Mouse (Mus musculus) megakaryocyte, embryonic 14.5 days (primary cell): ENCODE measurements around the gene Avp. TPM values are rescaled to one million over a fixed set of nuclear protein-coding genes. Genes with fewer than 3 reads are reported as not detected.
A peak's percentile ranks its signal among the peaks of the same experiment; 100 is the strongest.
"Not testable (repeated sequence)": the region's sequence is repeated elsewhere in the genome, so short reads cannot be mapped to it uniquely, and the experiment has no call there.

Source experiments
- H3K27me3 ChIP-seq: replicated peaks from 2 replicates; pipeline ENCODE3; 2012; ENCODE audit warnings: inconsistent platforms
- H3K36me3 ChIP-seq: replicated peaks from 2 replicates; pipeline ENCODE3; 2012; ENCODE audit warnings: low read length, inconsistent platforms, mixed read lengths
- H3K4me1 ChIP-seq: 2 replicates; pipeline ENCODE4 v1.6.1; 2012; ENCODE audit warnings: inconsistent platforms
- H3K4me3 ChIP-seq: replicated peaks from 2 replicates; pipeline ENCODE3; 2012; ENCODE audit warnings: moderate library complexity, mild to moderate bottlenecking, inconsistent platforms
- H3K9me3 ChIP-seq: 2 replicates; pipeline ENCODE4 v1.6.1; 2012; ENCODE audit warnings: inconsistent platforms
- FLI1 ChIP-seq: IDR thresholded peaks from 2 replicates; pipeline ENCODE4 v1.6.1; 2012; ENCODE audit warnings: low read length, inconsistent platforms, mixed read lengths
- GATA1 ChIP-seq: IDR thresholded peaks from 3 replicates; pipeline ENCODE4 v1.6.1; 2012; ENCODE audit warnings: mixed read lengths, low read length, inconsistent platforms, borderline replicate concordance
- polyA plus RNA-seq: library from polyadenylated mRNA; stranded (reverse); fragments of >175 nt; gene quantifications from 2 replicates; pipeline ENCODE4 v1.2.3, GENCODE M21; 2012; ENCODE audit warnings: low replicate concordance; ENCODE audit not compliant: insufficient read depth

Avp gene
- polyA plus RNA-seq, 1 experiment, result not detected

DNA sequence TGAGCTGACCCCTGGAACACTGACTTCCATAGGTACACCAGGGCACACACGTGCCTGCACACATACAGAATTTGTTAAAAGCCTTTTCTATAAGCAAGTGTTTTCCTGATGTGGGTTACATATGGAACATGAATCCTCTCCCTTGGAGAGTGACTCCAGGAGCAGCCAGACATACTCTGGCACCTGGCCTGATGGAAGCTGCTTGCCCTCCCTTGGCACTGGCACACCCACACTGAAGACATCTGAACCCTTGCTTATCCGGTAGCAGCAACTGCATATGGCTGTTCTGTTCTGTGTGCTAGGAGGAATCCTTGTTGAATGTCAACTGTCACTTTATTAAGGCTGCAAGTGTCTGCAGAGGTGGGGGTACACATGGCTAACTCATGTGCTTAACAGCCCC lies 8.7 kb upstream of the Avp start:
- Histone ChIP-seq H3K27me3 (peaks cover under 1% of the 10 kb centered on the region), H3K4me1 (peaks cover 30% of the 10 kb centered on the region), H3K9me3 (no peaks in the 10 kb centered on the region), H3K4me3 (no peak overlapping the region), H3K36me3 (peaks cover 57% of the 10 kb centered on the region)
- TF ChIP-seq GATA1 (no peak), FLI1 (no peak)

DNA sequence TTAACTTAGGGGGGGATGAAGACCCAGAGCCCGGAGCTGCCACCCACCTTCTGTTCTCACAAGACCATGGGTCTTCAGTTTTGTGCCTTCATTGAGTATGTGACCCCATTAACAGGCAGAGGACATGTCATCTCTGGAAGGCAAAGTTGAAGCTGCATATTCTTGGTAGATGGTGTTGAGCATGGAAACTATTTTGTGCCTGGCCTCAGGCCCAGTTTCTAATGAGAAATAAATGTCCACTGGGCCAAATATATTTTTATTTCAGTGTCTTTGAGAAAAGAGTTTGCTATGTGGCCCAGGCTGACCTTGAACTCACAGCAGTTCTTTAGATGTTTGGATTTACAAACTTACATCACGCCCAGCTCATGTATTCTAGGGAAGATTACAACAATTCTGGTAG lies 7.4 kb upstream of the Avp start:
- no peak overlapping the region for H3K4me3 ChIP-seq
- peaks cover 45% of the 10 kb centered on the region for H3K36me3 ChIP-seq
- peaks cover 38% of the 10 kb centered on the region for H3K4me1 ChIP-seq
- no peaks in the 10 kb centered on the region for H3K9me3 ChIP-seq
- peaks cover 6% of the 10 kb centered on the region for H3K27me3 ChIP-seq
- TF ChIP-seq FLI1 (no peak), GATA1 (no peak)

DNA sequence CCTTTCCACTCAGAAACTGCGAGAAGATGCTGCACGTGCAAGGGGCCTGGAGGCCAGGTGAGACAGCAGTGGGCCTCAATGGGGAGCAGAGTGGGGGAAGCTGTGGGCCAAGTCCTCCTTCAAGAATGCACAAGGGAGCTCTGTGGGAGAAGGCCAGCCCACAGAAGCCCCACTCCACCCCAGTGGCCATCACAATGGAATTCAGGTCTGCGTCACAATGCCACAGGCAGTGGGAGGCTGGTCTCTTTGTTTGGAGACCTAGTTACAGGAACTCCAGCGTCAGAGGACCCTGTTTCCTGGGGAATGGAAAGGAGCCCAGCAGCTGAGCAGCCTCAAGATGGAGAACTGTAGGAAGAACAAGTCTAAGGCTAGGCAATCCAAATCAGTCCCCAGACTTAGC lies 6.8 kb upstream of the Avp start:
- Histone ChIP-seq H3K4me3 (no peak overlapping the region), H3K4me1 (peaks cover 44% of the 10 kb centered on the region), H3K36me3 (peaks cover 41% of the 10 kb centered on the region), H3K27me3 (peaks cover 12% of the 10 kb centered on the region), H3K9me3 (no peaks in the 10 kb centered on the region)
- TF ChIP-seq FLI1 (no peak), GATA1 (no peak)

DNA sequence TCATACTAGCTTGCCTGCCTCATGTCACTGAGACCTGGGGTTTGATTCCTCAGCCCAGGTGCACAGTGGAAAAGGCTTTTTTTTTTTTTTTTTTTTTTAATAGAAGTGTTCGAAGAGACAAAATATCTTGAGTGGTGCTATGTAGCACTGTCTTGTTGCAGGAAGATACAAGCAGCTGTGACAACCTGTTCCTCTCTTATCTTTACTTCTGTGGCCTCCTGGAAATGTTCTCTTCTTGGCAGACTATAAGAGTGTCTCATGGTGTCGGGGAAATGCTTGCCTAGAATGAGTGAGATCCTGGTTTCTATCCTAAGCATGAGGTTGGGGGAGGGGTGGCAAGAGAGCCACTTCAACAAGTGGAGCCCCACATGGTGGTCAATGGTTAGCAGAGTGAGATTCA lies 6.0 kb upstream of the Avp start:
- Histone ChIP-seq H3K4me1 (peaks cover 52% of the 10 kb centered on the region), H3K36me3 (peaks cover 38% of the 10 kb centered on the region), H3K4me3 (no peak overlapping the region), H3K27me3 (peaks cover 20% of the 10 kb centered on the region), H3K9me3 (no peaks in the 10 kb centered on the region)
- TF ChIP-seq GATA1 (no peak), FLI1 (no peak)

DNA sequence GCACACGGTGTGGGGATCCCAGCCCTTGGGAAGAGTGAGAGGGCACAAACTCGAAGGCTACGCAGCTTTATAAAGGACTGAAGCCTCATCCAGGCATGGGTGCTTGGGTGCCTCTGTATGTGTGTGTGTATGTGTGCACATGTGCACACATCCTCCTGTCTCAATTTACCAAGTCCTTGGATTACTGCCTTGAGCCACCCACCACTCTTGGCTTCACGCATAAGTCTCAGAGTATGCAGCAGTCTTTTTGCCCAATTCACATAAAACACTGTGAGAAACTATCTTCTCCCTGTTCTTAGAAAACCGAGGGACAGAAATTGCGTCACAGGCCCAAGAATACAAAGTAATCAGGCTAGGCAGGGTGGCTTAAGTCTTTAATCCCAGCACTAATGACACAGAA lies 3.7 kb upstream of the Avp start:
- peaks cover 43% of the 10 kb centered on the region for H3K27me3 ChIP-seq
- no peak for TF ChIP-seq GATA1
- no peak for TF ChIP-seq FLI1
- peaks cover 64% of the 10 kb centered on the region for H3K4me1 ChIP-seq
- no peak overlapping the region for H3K4me3 ChIP-seq
- no peaks in the 10 kb centered on the region for H3K9me3 ChIP-seq
- peaks cover 18% of the 10 kb centered on the region for H3K36me3 ChIP-seq

DNA sequence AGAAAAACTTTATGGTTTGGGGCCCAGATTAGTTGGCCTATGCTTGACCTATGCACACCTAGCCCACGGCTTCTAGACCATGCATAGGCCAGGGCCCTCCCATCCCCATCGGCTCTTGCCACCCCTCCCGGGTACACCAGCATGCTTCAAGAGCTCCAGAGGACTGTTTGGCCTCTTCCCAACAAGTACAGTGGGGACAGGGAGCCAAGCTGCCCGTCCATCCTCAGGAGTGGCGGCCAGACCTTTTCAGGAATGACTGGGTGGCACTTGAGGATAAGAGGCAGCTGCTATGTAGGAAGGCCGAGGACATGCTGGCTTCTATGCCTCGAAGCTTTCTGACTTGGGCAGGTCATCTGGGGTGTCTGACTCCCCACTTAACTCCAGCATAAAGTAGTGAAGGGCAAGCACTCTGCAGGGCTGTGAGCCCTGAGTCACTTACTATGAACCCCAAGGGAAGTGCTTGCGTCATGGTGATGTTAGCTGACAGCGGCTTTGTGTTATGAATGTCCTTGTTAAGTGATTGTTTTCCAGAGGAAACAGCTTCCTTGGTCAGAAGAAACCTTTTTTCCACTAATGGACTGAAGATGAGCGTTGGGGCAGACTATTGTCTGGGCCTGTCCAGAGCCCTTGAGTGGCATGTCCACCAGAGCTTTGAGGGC lies 1.7 kb upstream of the Avp start:
- no peaks in the 10 kb centered on the region for H3K9me3 ChIP-seq
- H3K36me3 ChIP-seq, result peaks cover 1% of the 10 kb centered on the region
- H3K27me3 ChIP-seq, result peaks cover 63% of the 10 kb centered on the region
- peaks cover 82% of the 10 kb centered on the region for H3K4me1 ChIP-seq
- TF ChIP-seq GATA1, result no peak
- TF ChIP-seq FLI1, result no peak
- peak overlapping the region; percentile 11 for H3K4me3 ChIP-seq

DNA sequence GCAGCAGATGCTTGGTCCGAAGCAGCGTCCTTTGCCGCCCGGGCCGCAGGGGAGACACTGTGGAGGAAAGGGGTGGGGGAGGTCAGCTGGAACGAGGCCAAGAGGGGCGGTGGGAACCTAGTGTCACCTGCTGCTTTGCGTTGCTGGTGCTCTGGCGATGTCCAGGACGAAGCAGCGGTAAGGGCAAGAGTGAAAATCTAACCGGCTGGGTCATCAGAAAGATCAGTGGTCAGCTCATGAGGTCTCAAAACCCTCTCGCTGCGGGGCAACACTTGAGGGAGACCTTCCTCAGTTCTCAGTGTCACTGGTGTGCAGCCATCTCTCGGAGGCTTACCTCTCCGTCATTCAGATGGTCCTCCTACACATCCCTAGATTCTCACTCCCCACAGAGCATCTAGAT lies 1.2 kb downstream of the Avp start:
- H3K36me3 ChIP-seq, result no peaks in the 10 kb centered on the region
- peaks cover 84% of the 10 kb centered on the region for H3K4me1 ChIP-seq
- no peaks in the 10 kb centered on the region for H3K9me3 ChIP-seq
- peaks cover 88% of the 10 kb centered on the region for H3K27me3 ChIP-seq
- H3K4me3 ChIP-seq, result peak overlapping the region; percentile 71
- TF ChIP-seq FLI1 (no peak), GATA1 (no peak)

DNA sequence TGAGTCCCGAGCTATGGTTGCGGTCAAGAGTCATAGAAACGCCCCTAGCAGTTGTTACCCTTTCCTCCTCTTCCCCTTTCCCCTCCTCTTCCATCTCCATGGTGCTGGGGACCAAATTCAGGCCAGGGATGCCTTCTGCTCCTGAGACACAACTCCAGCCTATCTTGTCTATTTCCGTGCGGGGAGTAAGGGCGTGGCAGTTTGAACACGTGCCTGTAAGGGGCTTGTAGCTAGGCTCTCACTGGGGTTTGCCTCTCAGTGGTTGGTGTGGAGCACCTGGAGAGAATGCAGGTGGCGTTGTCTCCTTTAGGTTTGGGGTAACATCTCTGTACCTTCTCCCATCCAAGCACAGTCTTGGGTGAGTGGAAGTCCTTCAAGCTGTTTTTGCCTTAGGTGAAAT lies 2.6 kb downstream of the Avp start:
- H3K36me3 ChIP-seq, result no peaks in the 10 kb centered on the region
- TF ChIP-seq GATA1 (no peak), FLI1 (no peak)
- H3K27me3 ChIP-seq, result peaks cover 94% of the 10 kb centered on the region
- H3K4me3 ChIP-seq, result peak overlapping the region; percentile 51
- H3K4me1 ChIP-seq, result peaks cover 78% of the 10 kb centered on the region
- no peaks in the 10 kb centered on the region for H3K9me3 ChIP-seq

DNA sequence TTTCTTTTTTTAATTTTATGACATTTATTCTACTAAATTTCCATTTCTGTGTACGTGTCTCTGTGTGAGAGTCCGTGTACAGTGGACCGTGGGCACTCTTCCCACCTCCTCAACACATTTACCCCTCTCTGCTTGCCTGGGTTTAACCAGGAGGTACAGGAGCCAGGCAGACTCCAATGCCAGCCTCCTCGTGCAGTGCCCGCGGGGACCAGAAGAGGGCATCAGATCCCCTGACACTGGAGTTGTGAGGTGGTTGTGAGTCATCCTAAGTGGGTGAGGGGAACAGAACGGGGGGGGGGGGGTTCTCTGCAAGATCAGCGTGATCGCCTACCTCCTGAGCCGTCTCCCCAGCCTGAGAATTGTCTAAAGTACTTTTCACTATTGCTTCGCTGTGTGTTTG lies 4.2 kb downstream of the Avp start:
- no peaks in the 10 kb centered on the region for H3K9me3 ChIP-seq
- no peaks in the 10 kb centered on the region for H3K36me3 ChIP-seq
- no peak for TF ChIP-seq FLI1
- TF ChIP-seq GATA1, result no peak
- peaks cover 64% of the 10 kb centered on the region for H3K4me1 ChIP-seq
- H3K4me3 ChIP-seq, result peak overlapping the region; percentile 83
- H3K27me3 ChIP-seq, result peaks cover 89% of the 10 kb centered on the region

DNA sequence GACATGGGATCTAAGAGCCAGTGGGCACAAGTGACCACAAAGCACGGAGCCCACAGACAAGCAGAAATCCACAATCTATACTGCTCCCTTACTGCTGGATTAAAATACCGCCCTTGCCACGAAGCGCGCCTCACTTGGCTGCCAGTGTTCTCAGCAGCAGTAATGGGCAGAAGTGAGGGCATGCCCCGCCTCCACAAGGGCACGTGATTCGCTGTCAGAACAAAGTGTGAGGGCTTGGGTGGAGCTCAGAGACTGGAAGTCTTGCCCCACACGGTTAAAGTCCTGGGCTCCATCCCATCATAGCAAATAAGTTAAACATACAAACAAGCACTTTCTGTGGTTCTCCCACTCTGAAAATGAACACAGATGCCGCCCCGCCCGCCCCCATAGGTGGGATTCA lies 4.7 kb downstream of the Avp start:
- TF ChIP-seq GATA1 (no peak), FLI1 (no peak)
- H3K4me3 ChIP-seq, result peak overlapping the region; percentile 89
- H3K4me1 ChIP-seq, result peaks cover 61% of the 10 kb centered on the region
- H3K9me3 ChIP-seq, result no peaks in the 10 kb centered on the region
- no peaks in the 10 kb centered on the region for H3K36me3 ChIP-seq
- peaks cover 88% of the 10 kb centered on the region for H3K27me3 ChIP-seq

DNA sequence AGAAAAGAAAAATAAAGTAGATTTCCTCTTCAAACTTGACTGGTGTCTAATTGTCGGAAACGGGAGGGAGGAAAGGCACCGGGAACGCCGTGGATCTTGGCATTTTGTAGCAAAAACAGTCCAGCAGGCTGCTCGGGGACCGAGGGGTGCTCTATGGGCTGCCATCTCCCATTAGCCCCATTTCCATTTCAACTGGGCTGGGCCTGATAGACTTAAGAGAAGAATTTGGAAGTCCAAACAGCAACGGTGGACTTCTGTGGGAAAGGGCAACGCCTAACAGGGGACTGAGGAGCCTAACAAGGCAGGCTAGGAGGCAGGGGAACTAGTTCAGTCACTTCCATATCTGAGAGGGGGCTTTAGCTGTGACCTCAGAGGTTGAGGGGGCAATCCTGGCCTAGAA lies 5.3 kb downstream of the Avp start:
- peak overlapping the region; percentile 71 for H3K4me3 ChIP-seq
- peaks cover 87% of the 10 kb centered on the region for H3K27me3 ChIP-seq
- TF ChIP-seq GATA1, result no peak
- no peak for TF ChIP-seq FLI1
- H3K36me3 ChIP-seq, result no peaks in the 10 kb centered on the region
- no peaks in the 10 kb centered on the region for H3K9me3 ChIP-seq
- peaks cover 56% of the 10 kb centered on the region for H3K4me1 ChIP-seq

DNA sequence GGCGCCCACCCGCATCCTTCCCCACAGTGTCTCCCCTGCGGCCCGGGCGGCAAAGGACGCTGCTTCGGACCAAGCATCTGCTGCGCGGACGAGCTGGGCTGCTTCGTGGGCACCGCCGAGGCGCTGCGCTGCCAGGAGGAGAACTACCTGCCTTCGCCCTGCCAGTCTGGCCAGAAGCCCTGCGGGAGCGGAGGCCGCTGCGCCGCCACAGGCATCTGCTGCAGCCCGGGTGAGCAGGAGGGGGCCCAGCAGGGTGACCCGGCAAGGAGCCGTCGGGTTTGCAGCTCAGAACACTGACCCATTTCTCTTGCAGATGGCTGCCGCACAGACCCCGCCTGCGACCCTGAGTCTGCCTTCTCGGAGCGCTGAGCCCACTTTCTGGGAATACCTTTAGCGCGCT lies 5.8 kb downstream of the Avp start:
- Histone ChIP-seq H3K4me3 (peak overlapping the region; percentile 78), H3K4me1 (peaks cover 56% of the 10 kb centered on the region), H3K27me3 (peaks cover 86% of the 10 kb centered on the region)
- not testable (repeated sequence) for H3K36me3 ChIP-seq, H3K9me3 ChIP-seq
